Mouse (Mus musculus): ENCODE data around the gene Ell3.

GRCm38 (mm10) chr2:121440834-121441605 lies 3.1 kb downstream of the Ell3 start:
- TF ChIP-seq POLR2A (IDR thresholded peaks at IDR 0.05; ENCODE audit: low read depth, low read length) (no peak), CTCF (IDR thresholded peaks at IDR 0.05; ENCODE audit: borderline replicate concordance, insufficient read depth, low read length) (no peak)
